Mouse (Mus musculus): Measurements from ENCODE around the gene Prrt1. TPM values are rescaled to one million over a fixed set of nuclear protein-coding genes. Genes with fewer than 3 reads are reported as not detected.

The Prrt1 gene
- polyA plus RNA-seq, 1 experiment = not detected

DNA sequence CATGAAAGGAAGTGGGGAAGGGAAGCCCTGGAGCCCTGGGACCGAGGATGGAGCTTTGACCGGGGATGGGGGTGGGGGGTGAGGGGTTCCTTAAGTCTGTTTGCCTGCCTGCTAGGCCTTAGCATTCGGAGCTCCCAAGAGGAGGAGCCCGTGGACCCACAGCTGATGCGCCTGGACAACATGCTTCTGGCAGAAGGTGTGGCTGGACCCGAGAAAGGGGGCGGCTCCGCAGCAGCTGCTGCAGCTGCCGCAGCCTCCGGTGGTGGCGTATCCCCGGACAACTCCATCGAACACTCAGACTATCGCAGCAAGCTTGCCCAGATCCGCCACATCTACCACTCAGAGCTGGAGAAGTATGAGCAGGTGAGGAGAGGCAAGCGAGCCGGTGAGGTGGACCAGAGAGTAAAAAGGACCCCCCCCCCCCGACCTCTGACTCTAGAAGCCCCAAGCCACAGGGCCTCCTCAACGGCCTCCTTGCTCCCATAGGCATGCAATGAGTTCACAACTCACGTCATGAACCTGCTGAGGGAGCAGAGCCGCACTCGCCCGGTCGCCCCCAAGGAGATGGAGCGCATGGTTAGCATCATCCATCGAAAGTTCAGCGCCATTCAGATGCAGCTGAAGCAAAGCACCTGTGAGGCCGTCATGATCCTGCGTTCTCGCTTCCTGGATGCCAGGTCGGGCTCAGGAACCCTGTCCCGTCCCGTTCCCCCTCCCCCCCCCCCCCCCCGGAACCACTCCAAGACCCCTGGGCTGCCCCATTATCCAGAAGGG is 35.4 kb upstream of the Prrt1 start:
- 41% methylated on average over 34 of the region's 34 CpGs for WGBS
- TF ChIP-seq CTCF (IDR thresholded peaks at IDR 0.05; ENCODE audit: insufficient read depth, low read depth, low read length) (no peak), POLR2A (IDR thresholded peaks at IDR 0.05; ENCODE audit: insufficient read depth, low read depth, low read length) (no peak)
- peak overlapping the region; percentile 89 for H3K4me3 ChIP-seq (ENCODE audit: insufficient read depth, low read depth, low read length)
- peak overlapping the region; percentile 65 for H3K27ac ChIP-seq (ENCODE audit: insufficient read depth, low read depth, low read length)
- H3K4me1 ChIP-seq (ENCODE audit: control insufficient read depth, insufficient read depth, low read length) = peaks cover 39% of the 10 kb centered on the region

DNA sequence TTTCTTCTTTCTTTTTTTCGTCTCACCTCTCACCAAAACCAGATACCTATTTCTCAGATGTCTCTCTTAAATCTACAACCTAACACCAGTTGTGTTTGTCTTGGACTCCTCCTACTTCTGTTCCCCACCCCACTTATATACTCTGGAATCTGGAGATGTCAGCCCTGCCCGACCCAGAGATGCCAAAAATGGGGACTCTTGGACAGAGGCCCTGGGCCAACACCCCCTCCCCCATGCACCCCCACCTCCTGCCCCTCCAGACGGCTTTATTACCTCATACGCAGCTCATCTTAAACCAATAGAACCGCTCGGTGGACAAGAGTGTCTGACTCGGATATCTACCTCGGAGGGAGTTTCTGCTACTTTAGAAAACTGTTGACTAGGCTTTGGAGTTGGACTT is 33.2 kb upstream of the Prrt1 start:
- Histone ChIP-seq H3K27ac (ENCODE audit: insufficient read depth, low read depth, low read length) (no peak overlapping the region), H3K4me3 (ENCODE audit: insufficient read depth, low read depth, low read length) (no peak overlapping the region), H3K4me1 (ENCODE audit: control insufficient read depth, insufficient read depth, low read length) (peaks cover 28% of the 10 kb centered on the region)
- no peak for TF ChIP-seq CTCF (IDR thresholded peaks at IDR 0.05; ENCODE audit: insufficient read depth, low read depth, low read length)
- no peak for TF ChIP-seq POLR2A (IDR thresholded peaks at IDR 0.05; ENCODE audit: insufficient read depth, low read depth, low read length)
- WGBS = 73% methylated on average over 8 of the region's 8 CpGs

DNA sequence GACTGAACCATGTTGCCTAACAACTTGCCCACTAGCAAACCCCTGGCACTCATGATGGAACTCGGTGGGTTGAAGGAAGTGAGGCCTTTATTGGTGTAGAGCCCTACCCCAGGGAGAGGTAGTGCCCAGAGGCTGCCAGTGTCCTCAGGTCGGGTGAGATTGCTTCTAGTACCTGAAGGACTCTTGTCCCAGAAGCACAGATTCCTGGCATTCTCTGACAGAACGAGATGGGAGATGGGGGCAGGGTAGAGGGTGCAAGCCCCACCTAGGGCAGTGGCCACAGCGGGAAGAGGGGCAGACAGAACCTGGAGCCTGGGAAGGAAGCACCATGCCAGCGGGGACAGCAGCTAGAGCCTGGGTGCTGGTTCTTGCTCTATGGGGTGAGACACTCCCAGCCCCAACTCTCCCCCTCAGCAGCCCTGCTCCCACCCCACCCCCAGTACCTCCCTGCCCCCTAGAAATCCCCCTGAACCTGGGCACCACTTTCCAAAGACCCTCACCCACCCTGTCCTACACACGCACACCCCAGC is 31.7 kb upstream of the Prrt1 start, which contains the start of gene Ager:
Ager (plus strand) TSS at position 297 of the 530 bp plus-strand sequence.
- Histone ChIP-seq H3K4me1 (ENCODE audit: control insufficient read depth, insufficient read depth, low read length) (peaks cover 23% of the 10 kb centered on the region), H3K4me3 (ENCODE audit: insufficient read depth, low read depth, low read length) (no peak within 1 kb of the TSS), H3K27ac (ENCODE audit: insufficient read depth, low read depth, low read length) (no peak within 1 kb of the TSS)
- TF ChIP-seq POLR2A (IDR thresholded peaks at IDR 0.05; ENCODE audit: insufficient read depth, low read depth, low read length) = no peak
- TF ChIP-seq CTCF (IDR thresholded peaks at IDR 0.05; ENCODE audit: insufficient read depth, low read depth, low read length) = no peak
- 25% methylated on average over 6 of the region's 6 CpGs for WGBS

DNA sequence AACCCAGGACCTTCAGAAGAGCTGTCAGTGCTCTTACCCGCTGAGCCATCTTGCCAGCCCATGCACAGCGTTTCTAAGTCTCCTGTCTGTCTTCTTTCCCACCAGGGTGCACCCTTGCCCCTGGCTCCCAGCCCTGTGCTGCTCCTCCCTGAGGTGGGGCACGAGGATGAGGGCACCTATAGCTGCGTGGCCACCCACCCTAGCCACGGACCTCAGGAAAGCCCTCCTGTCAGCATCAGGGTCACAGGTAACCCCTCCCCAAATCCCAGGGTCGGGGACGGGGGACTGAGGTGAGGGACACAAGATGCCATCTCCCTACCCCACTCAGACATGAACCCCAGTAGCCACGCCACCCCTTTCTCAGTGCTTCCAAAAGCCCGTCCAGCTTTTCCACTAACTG is 29.4 kb upstream of the Prrt1 start:
- peaks cover 11% of the 10 kb centered on the region for H3K4me1 ChIP-seq (ENCODE audit: control insufficient read depth, insufficient read depth, low read length)
- no peak for TF ChIP-seq POLR2A (IDR thresholded peaks at IDR 0.05; ENCODE audit: insufficient read depth, low read depth, low read length)
- TF ChIP-seq CTCF (IDR thresholded peaks at IDR 0.05; ENCODE audit: insufficient read depth, low read depth, low read length) = no peak
- WGBS = 69% methylated on average over 9 of the region's 9 CpGs
- H3K27ac ChIP-seq (ENCODE audit: insufficient read depth, low read depth, low read length) = no peak overlapping the region
- H3K4me3 ChIP-seq (ENCODE audit: insufficient read depth, low read depth, low read length) = no peak overlapping the region

DNA sequence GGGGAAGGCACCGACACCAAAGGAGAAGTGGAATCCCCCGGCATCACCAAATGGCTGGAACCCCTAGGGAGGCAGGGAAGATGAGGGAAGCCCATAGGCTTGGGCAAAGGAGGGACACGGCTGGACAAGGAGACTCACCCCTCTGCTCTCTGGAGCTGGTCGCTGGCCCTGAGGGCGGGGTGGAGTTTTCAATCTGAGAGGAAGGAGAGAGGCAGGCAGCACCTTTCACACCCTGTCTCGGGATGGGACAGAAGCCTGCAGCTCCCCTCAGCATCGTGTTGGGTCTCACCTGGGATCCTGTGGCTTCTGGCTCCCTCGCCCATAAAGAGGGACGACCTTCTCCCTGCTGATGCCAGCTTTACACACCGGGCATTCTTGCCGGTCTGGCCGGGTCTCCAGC is 27.5 kb upstream of the Prrt1 start:
- Histone ChIP-seq H3K4me3 (ENCODE audit: insufficient read depth, low read depth, low read length) (no peak overlapping the region), H3K27ac (ENCODE audit: insufficient read depth, low read depth, low read length) (no peak overlapping the region), H3K4me1 (ENCODE audit: control insufficient read depth, insufficient read depth, low read length) (peaks cover 12% of the 10 kb centered on the region)
- TF ChIP-seq POLR2A (IDR thresholded peaks at IDR 0.05; ENCODE audit: insufficient read depth, low read depth, low read length) (no peak), CTCF (IDR thresholded peaks at IDR 0.05; ENCODE audit: insufficient read depth, low read depth, low read length) (no peak)
- WGBS = 85% methylated on average over 12 of the region's 12 CpGs

DNA sequence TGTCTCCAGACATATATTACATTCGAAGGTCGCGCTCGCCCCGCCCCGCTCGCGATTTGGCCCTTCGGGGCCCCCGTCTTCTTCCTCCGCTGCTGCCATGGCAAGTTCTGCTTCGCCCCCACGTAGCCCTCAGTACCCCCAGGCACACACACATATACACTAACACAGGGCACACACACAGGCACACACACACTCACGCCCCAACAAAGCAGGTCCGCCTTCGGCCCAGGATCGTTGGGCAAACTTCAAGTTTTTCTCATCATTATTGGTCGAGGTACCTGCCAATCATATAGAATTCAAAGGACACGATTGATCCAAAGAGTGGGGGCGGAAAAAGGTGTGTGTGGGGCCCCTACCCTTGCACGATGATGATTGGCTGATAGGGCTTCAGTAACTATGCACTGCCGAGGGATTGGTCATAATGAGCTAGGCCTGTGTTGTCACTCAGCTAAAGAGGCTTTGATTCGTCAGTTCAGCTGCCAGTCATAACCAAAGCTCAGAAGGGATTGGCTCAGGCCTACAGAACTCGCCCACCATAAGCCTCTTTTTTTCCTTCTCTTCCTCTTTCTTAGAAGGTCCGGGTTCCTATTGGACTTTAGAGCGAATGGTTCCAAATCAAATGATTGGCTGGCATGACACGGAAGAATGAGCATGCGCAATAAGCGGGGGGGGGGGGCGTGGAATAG is 25.8 kb upstream of the Prrt1 start, which contains the start of gene Rnf5:
Rnf5 (minus strand) TSS at position 316 of the 686 bp plus-strand sequence.
- Histone ChIP-seq H3K4me1 (ENCODE audit: control insufficient read depth, insufficient read depth, low read length) (peaks cover 21% of the 10 kb centered on the region), H3K4me3 (ENCODE audit: insufficient read depth, low read depth, low read length) (peak within 1 kb of the TSS; percentile 63), H3K27ac (ENCODE audit: insufficient read depth, low read depth, low read length) (peak within 1 kb of the TSS; percentile 94)
- under 1% methylated on average over 30 of the region's 30 CpGs for WGBS
- TF ChIP-seq POLR2A (IDR thresholded peaks at IDR 0.05; ENCODE audit: insufficient read depth, low read depth, low read length) = peak; percentile 34; the same call in 1 of the 2 replicates
- TF ChIP-seq CTCF (IDR thresholded peaks at IDR 0.05; ENCODE audit: insufficient read depth, low read depth, low read length) = no peak

DNA sequence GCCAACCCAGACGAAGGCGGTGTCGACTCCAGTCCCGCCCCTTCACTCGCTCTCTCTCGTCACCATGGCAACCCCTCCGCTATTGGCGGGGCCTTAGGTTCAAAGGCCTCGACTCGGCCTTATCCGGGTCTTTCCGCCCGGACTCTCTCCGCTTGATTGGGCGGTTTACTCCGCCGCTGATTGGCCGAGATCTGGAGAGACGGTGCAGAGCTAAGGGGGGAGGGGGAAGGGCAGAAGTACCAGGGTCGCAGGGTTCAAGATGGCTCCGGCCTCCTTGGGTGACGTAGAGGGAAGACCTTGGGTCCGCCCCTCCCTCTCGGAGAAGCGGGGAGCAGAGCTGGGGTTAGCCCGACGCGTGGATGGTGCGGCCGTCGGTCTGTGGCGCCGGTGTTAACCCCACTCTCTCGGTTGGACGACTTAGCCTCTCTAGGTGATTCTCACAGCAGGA is 25.2 kb upstream of the Prrt1 start, which contains the start of gene Agpat1:
Agpat1 (plus strand) TSS at position 202 of the 448 bp plus-strand sequence.
- TF ChIP-seq CTCF (IDR thresholded peaks at IDR 0.05; ENCODE audit: insufficient read depth, low read depth, low read length) (no peak), POLR2A (IDR thresholded peaks at IDR 0.05; ENCODE audit: insufficient read depth, low read depth, low read length) (peak; percentile 76)
- Histone ChIP-seq H3K4me3 (ENCODE audit: insufficient read depth, low read depth, low read length) (peak within 1 kb of the TSS; percentile 63), H3K27ac (ENCODE audit: insufficient read depth, low read depth, low read length) (peak within 1 kb of the TSS; percentile 94), H3K4me1 (ENCODE audit: control insufficient read depth, insufficient read depth, low read length) (peaks cover 25% of the 10 kb centered on the region)
- under 1% methylated on average over 35 of the region's 35 CpGs for WGBS

DNA sequence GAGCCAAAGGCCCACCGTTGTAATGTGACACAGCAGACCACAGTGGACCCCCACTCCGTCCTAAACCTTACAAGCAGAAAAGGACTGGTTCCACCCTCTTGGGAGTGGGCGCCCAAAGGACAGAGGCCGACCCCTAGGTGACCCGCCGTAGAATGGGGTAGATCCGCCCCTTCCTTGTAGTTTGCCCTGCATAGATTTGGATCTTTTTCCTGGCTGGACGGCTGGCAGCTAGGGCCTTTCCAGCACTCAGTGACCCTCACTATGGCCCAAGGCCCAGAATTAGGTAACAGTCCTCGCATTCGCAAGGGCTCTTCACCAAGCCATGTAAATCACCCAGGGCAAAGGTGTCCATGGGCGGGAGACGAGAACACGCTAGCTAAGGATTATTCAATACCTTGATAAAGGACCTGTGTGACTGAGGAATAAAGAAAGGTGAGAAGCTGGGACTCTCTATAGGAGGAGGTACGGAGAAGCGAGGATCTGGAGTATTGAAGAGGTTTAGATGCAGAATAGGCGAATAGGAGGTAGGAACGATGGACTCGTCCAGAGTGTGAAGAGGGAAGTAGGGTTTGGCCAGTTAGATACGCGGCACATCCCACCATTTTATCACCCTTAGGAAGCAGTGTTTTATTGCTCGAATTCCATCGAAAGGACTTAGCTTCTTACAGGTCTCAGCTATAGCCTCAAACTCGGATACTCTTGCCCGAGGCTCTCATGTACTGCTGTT is 24.7 kb upstream of the Prrt1 start:
- 11% methylated on average over 24 of the region's 24 CpGs for WGBS
- Histone ChIP-seq H3K27ac (ENCODE audit: insufficient read depth, low read depth, low read length) (peak overlapping the region; percentile 94), H3K4me1 (ENCODE audit: control insufficient read depth, insufficient read depth, low read length) (peaks cover 25% of the 10 kb centered on the region), H3K4me3 (ENCODE audit: insufficient read depth, low read depth, low read length) (peak overlapping the region; percentile 61)
- TF ChIP-seq CTCF (IDR thresholded peaks at IDR 0.05; ENCODE audit: insufficient read depth, low read depth, low read length) (no peak), POLR2A (IDR thresholded peaks at IDR 0.05; ENCODE audit: insufficient read depth, low read depth, low read length) (no peak)

Measured in olfactory bulb, adult 2 months (tissue).